Mouse (Mus musculus) c-Kit-positive CD71-negative TER-119-negative erythroid progenitor cells, embryonic 14.5 days (primary cell): ENCODE results near the gene Pdpr.
"Not testable (repeated sequence)": the region's sequence is repeated elsewhere in the genome, so short reads cannot be mapped to it uniquely, and the experiment has no call there.

Source experiments
- DNase-seq: peaks from one replicate; pipeline ENCODE4 v3.0.0-alpha.2; 2013; ENCODE audit warnings: low read depth

The Pdpr gene

GRCm38 (mm10) chr8:111093865-111094718 is at the start of gene Pdpr:
Gene Pdpr, plus strand, starts transcription at chr8:111094630.
- peak; percentile 72 for DNase-seq

- no peak for DNase-seq
These were observed 45.7 kb upstream of the Pdpr start for GRCm38 (mm10) chr8:111048694-111049093.

- DNase-seq = no peak
These were observed 45.3 kb upstream of the Pdpr start for GRCm38 (mm10) chr8:111049106-111049505.

GRCm38 (mm10) chr8:111053827-111054518 is 40.5 kb upstream of the Pdpr start:
- DNase-seq = no peak

- DNase-seq = no peak
These were observed 39.3 kb upstream of the Pdpr start for GRCm38 (mm10) chr8:111055031-111055634.

GRCm38 (mm10) chr8:111055661-111056060 is 38.8 kb upstream of the Pdpr start:
- DNase-seq = no peak

- DNase-seq = peak; percentile 87
These were observed 38.2 kb upstream of the Pdpr start, which contains the start of gene Exosc6 for GRCm38 (mm10) chr8:111056158-111056663. Gene Exosc6, plus strand, starts transcription at chr8:111056339.

- no peak for DNase-seq
These were observed 37.6 kb upstream of the Pdpr start for GRCm38 (mm10) chr8:111056691-111057293.

- DNase-seq = no peak
These were observed 35.4 kb upstream of the Pdpr start for GRCm38 (mm10) chr8:111058946-111059572.

- no peak for DNase-seq
These were observed 32.8 kb upstream of the Pdpr start for GRCm38 (mm10) chr8:111061688-111062071.

- peak; percentile 60 for DNase-seq
These were observed 32.2 kb upstream of the Pdpr start for GRCm38 (mm10) chr8:111062072-111062757.

GRCm38 (mm10) chr8:111062893-111063292 is 31.5 kb upstream of the Pdpr start:
- DNase-seq = no peak

- DNase-seq = no peak
These were observed 28.1 kb upstream of the Pdpr start for GRCm38 (mm10) chr8:111066308-111066707.

GRCm38 (mm10) chr8:111067439-111067838 is 27.0 kb upstream of the Pdpr start:
- no peak for DNase-seq

GRCm38 (mm10) chr8:111068660-111069059 is 25.8 kb upstream of the Pdpr start:
- not testable (repeated sequence) for DNase-seq

GRCm38 (mm10) chr8:111075926-111076325 is 18.5 kb upstream of the Pdpr start:
- DNase-seq = no peak

GRCm38 (mm10) chr8:111079461-111079860 is 15.0 kb upstream of the Pdpr start:
- no peak for DNase-seq

GRCm38 (mm10) chr8:111079861-111080271 is 14.6 kb upstream of the Pdpr start:
- DNase-seq = no peak

GRCm38 (mm10) chr8:111081580-111082258 is 12.7 kb upstream of the Pdpr start:
- no peak for DNase-seq

- not testable (repeated sequence) for DNase-seq
These were observed 10.5 kb upstream of the Pdpr start for GRCm38 (mm10) chr8:111083936-111084335.
